Mouse (Mus musculus) hematopoietic stem cell, adult 5-6 weeks (primary cell): ENCODE results near the gene Rgs16. TPM values are rescaled to one million over a fixed set of nuclear protein-coding genes. Genes with fewer than 3 reads are reported as not detected.
A peak's percentile ranks its signal among the peaks of the same experiment; 100 is the strongest.

Experiments used
- ATAC-seq, 2 experiments: fragments of 125-278 bp in 1 of 2; replicated peaks in 1 of 2; 2 replicates each; pipeline ENCODE4 v1.8.0; 2016 to 2017; ENCODE audit warnings: inconsistent platforms in 2 of 2, mild to moderate bottlenecking in 2 of 2, moderate number of reproducible peaks in 2 of 2, low read depth in 1 of 2, moderate TSS enrichment in 1 of 2; ENCODE audit not compliant: low FRiP score in 2 of 2, poor library complexity in 2 of 2, severe bottlenecking in 2 of 2, insufficient read depth in 1 of 2, low TSS enrichment in 1 of 2
- total RNA-seq: library from RNA; stranded (forward); fragments of 172-1452, 232-1000 nt; gene quantifications from 2 replicates; pipeline ENCODE4 v1.2.3, GENCODE M21; 2017

Rgs16 gene
- total RNA-seq: 0.45 TPM in 1 of 2 replicates, not detected in the other

- peak; percentile 65 to 68 for ATAC-seq
Observed at GRCm38 (mm10) chr1:153740145-153740544, at the start of gene Rgs16. Gene Rgs16 (plus strand): TSS chr1:153740349.

GRCm38 (mm10) chr1:153692526-153692925 is 47.6 kb upstream of the Rgs16 start:
- ATAC-seq: no peak

GRCm38 (mm10) chr1:153694372-153695120 is 45.6 kb upstream of the Rgs16 start:
- ATAC-seq: no peak

GRCm38 (mm10) chr1:153695398-153695797 is 44.8 kb upstream of the Rgs16 start:
- ATAC-seq: no peak

- no peak for ATAC-seq
Observed at GRCm38 (mm10) chr1:153696093-153696492, 44.1 kb upstream of the Rgs16 start.

- no peak for ATAC-seq
Observed at GRCm38 (mm10) chr1:153696541-153696940, 43.6 kb upstream of the Rgs16 start.

GRCm38 (mm10) chr1:153697581-153698251 is 42.4 kb upstream of the Rgs16 start:
- no peak for ATAC-seq

- ATAC-seq: no peak
Observed at GRCm38 (mm10) chr1:153698311-153699084, 41.7 kb upstream of the Rgs16 start.

GRCm38 (mm10) chr1:153700448-153701063 is 39.6 kb upstream of the Rgs16 start:
- peak; percentile 23 to 31; a peak in 2 of 4 replicates for ATAC-seq

- ATAC-seq: no peak
Observed at GRCm38 (mm10) chr1:153701461-153701860, 38.7 kb upstream of the Rgs16 start.

- no peak for ATAC-seq
Observed at GRCm38 (mm10) chr1:153702166-153702852, 37.8 kb upstream of the Rgs16 start.

- no peak for ATAC-seq
Observed at GRCm38 (mm10) chr1:153702853-153703410, 37.2 kb upstream of the Rgs16 start.

- ATAC-seq: no peak
Observed at GRCm38 (mm10) chr1:153703445-153703991, 36.6 kb upstream of the Rgs16 start.

GRCm38 (mm10) chr1:153704174-153704573 is 36.0 kb upstream of the Rgs16 start:
- ATAC-seq: no peak

- ATAC-seq: no peak
Observed at GRCm38 (mm10) chr1:153704996-153705395, 35.2 kb upstream of the Rgs16 start.

GRCm38 (mm10) chr1:153708626-153709025 is 31.5 kb upstream of the Rgs16 start:
- ATAC-seq: no peak
